Mouse (Mus musculus): ENCODE results near the gene Ehmt2. TPM values are rescaled to one million over a fixed set of nuclear protein-coding genes. Genes with fewer than 3 reads are reported as not detected.

Gene Ehmt2
- polyA plus RNA-seq, 1 experiment from 2014 or later, result 35.8 TPM

GRCm38 (mm10) chr17:34959881-34960515 lies 61.7 kb downstream of the Ehmt2 start:
- Histone ChIP-seq H3K4me2 (replicated peaks; ENCODE audit: low read depth) (peak overlapping the region; percentile 75), H3K9ac (ENCODE audit: low read depth, low read length) (peak overlapping the region; percentile 55), H3K4me3 (ENCODE audit: low read depth, low read length) (peak overlapping the region; percentile 42), H3K27me3 (replicated peaks; ENCODE audit: control insufficient read depth, insufficient read depth, low read length) (no peaks in the 10 kb centered on the region), H3K4me1 (replicated peaks; ENCODE audit: control insufficient read depth, insufficient read depth, low read length) (0 out of 2 replicates have a peak, but pooled peaks cover 2% of the 10 kb centered on the region), H3K9me3 (ENCODE audit: control insufficient read depth) (no peaks in the 10 kb centered on the region), H3K36me3 (ENCODE audit: control insufficient read depth, insufficient read depth) (no peaks in the 10 kb centered on the region), H3K27ac (ENCODE audit: low read depth, low read length) (peak overlapping the region; percentile 89)
- no peak for TF ChIP-seq CTCF (IDR thresholded peaks at IDR 0.05; ENCODE audit: low read depth)
- WGBS, result 10% methylated on average over 12 of the region's 12 CpGs
- no peak for ATAC-seq

- no peaks in the 10 kb centered on the region for H3K27me3 ChIP-seq (replicated peaks; ENCODE audit: control insufficient read depth, insufficient read depth, low read length)
- no peak overlapping the region; the same call in none of the 2 replicates for H3K27ac ChIP-seq (ENCODE audit: low read depth, low read length)
- no peaks in the 10 kb centered on the region for H3K36me3 ChIP-seq (ENCODE audit: control insufficient read depth, insufficient read depth)
- H3K4me1 ChIP-seq (replicated peaks; ENCODE audit: control insufficient read depth, insufficient read depth, low read length), result 0 out of 2 replicates have a peak, but pooled peaks cover 2% of the 10 kb centered on the region
- H3K9me3 ChIP-seq (ENCODE audit: control insufficient read depth), result no peaks in the 10 kb centered on the region
- H3K4me3 ChIP-seq (ENCODE audit: low read depth, low read length), result no peak overlapping the region
- no peak for ATAC-seq
- no peak overlapping the region for H3K4me2 ChIP-seq (replicated peaks; ENCODE audit: low read depth)
- no peak overlapping the region for H3K9ac ChIP-seq (ENCODE audit: low read depth, low read length)
- TF ChIP-seq CTCF (IDR thresholded peaks at IDR 0.05; ENCODE audit: low read depth), result no peak
Measured at GRCm38 (mm10) chr17:34960702-34961493, 62.6 kb downstream of the Ehmt2 start.

GRCm38 (mm10) chr17:34962125-34962524 lies 63.9 kb downstream of the Ehmt2 start:
- no peaks in the 10 kb centered on the region for H3K9me3 ChIP-seq (ENCODE audit: control insufficient read depth)
- H3K4me3 ChIP-seq (ENCODE audit: low read depth, low read length), result no peak overlapping the region
- 53% methylated on average over 3 of the region's 3 CpGs for WGBS
- no peak overlapping the region for H3K4me2 ChIP-seq (replicated peaks; ENCODE audit: low read depth)
- 0 out of 2 replicates have a peak, but pooled peaks cover 2% of the 10 kb centered on the region for H3K4me1 ChIP-seq (replicated peaks; ENCODE audit: control insufficient read depth, insufficient read depth, low read length)
- no peaks in the 10 kb centered on the region for H3K27me3 ChIP-seq (replicated peaks; ENCODE audit: control insufficient read depth, insufficient read depth, low read length)
- no peak overlapping the region for H3K9ac ChIP-seq (ENCODE audit: low read depth, low read length)
- H3K36me3 ChIP-seq (ENCODE audit: control insufficient read depth, insufficient read depth), result no peaks in the 10 kb centered on the region
- no peak for TF ChIP-seq CTCF (IDR thresholded peaks at IDR 0.05; ENCODE audit: low read depth)
- ATAC-seq, result no peak
- H3K27ac ChIP-seq (ENCODE audit: low read depth, low read length), result no peak overlapping the region; the same call in 1 of the 2 replicates

- Histone ChIP-seq H3K36me3 (ENCODE audit: control insufficient read depth, insufficient read depth) (no peaks in the 10 kb centered on the region), H3K4me1 (replicated peaks; ENCODE audit: control insufficient read depth, insufficient read depth, low read length) (0 out of 2 replicates have a peak, but pooled peaks cover 2% of the 10 kb centered on the region), H3K27me3 (replicated peaks; ENCODE audit: control insufficient read depth, insufficient read depth, low read length) (peaks cover 3% of the 10 kb centered on the region; the same call in 1 of the 2 replicates), H3K4me2 (replicated peaks; ENCODE audit: low read depth) (no peak overlapping the region), H3K9ac (ENCODE audit: low read depth, low read length) (no peak overlapping the region), H3K27ac (ENCODE audit: low read depth, low read length) (no peak overlapping the region), H3K9me3 (ENCODE audit: control insufficient read depth) (no peaks in the 10 kb centered on the region), H3K4me3 (ENCODE audit: low read depth, low read length) (no peak overlapping the region)
- TF ChIP-seq CTCF (IDR thresholded peaks at IDR 0.05; ENCODE audit: low read depth), result no peak
- ATAC-seq, result no peak
- WGBS, result 81% methylated on average over 1 of the region's 1 CpGs
Measured at GRCm38 (mm10) chr17:34962841-34963240, 64.6 kb downstream of the Ehmt2 start.

Small RNAs within 50 kb of the gene (microRNA-seq; reads per million reads assigned to microRNA genes)
- not detected for gene Mir6972

Other genes starting within 250 kb of the Ehmt2 start
- 1.4 and 1.9 TPM in 2 replicates for gene Tnxb, start 227.9 kb upstream of the Ehmt2 start, polyA plus RNA-seq (2015; fragmentation: Nextera tagmentation; extraction: Ambion mirVana)
- 1.2 and 1.6 TPM in 2 replicates for gene C4b, start 154.6 kb upstream of the Ehmt2 start, polyA plus RNA-seq (2015; fragmentation: Nextera tagmentation; extraction: Ambion mirVana)
- 0.18 and 0.25 TPM in 2 replicates for gene Cyp21a1, start 93.9 kb upstream of the Ehmt2 start, polyA plus RNA-seq (2015; fragmentation: Nextera tagmentation; extraction: Ambion mirVana)
- gene Stk19, start 61.5 kb upstream of the Ehmt2 start, polyA plus RNA-seq (2015; fragmentation: Nextera tagmentation; extraction: Ambion mirVana), result 29.1 and 34.0 TPM in 2 replicates
- gene Dxo, start 61.5 kb upstream of the Ehmt2 start, polyA plus RNA-seq (2015; fragmentation: Nextera tagmentation; extraction: Ambion mirVana), result 42.5 and 44.2 TPM in 2 replicates
- 18.3 and 20.8 TPM in 2 replicates for gene Skiv2l, start 48.3 kb upstream of the Ehmt2 start, polyA plus RNA-seq (2015; fragmentation: Nextera tagmentation; extraction: Ambion mirVana)
- gene Nelfe, start 48.1 kb upstream of the Ehmt2 start, polyA plus RNA-seq (2015; fragmentation: Nextera tagmentation; extraction: Ambion mirVana), result 55.7 and 57.8 TPM in 2 replicates
- gene Cfb, start 36.0 kb upstream of the Ehmt2 start, polyA plus RNA-seq (2015; fragmentation: Nextera tagmentation; extraction: Ambion mirVana), result 84.8 and 94.9 TPM in 2 replicates
- 0.74 and 1.1 TPM in 2 replicates for gene Zbtb12, start 19.0 kb upstream of the Ehmt2 start, polyA plus RNA-seq (2015; fragmentation: Nextera tagmentation; extraction: Ambion mirVana)
- gene Gm20547, start 16.4 kb upstream of the Ehmt2 start, polyA plus RNA-seq (2015; fragmentation: Nextera tagmentation; extraction: Ambion mirVana), result not detected in 2 replicates
- 60.3 and 66.2 TPM in 2 replicates for gene C2, start 204 bp upstream of the Ehmt2 start, polyA plus RNA-seq (2015; fragmentation: Nextera tagmentation; extraction: Ambion mirVana)
- 119 and 128 TPM in 2 replicates for gene Slc44a4, start 16.0 kb downstream of the Ehmt2 start, polyA plus RNA-seq (2015; fragmentation: Nextera tagmentation; extraction: Ambion mirVana)
- gene Neu1, start 32.8 kb downstream of the Ehmt2 start, polyA plus RNA-seq (2015; fragmentation: Nextera tagmentation; extraction: Ambion mirVana), result 522 and 580 TPM in 2 replicates
- 0.64 and 1.1 TPM in 2 replicates for gene Hspa1b, start 60.8 kb downstream of the Ehmt2 start, polyA plus RNA-seq (2015; fragmentation: Nextera tagmentation; extraction: Ambion mirVana)
- 0.43 TPM in 1 of 2 replicates, not detected in the other for gene Gm20481, start 71.4 kb downstream of the Ehmt2 start, polyA plus RNA-seq (2015; fragmentation: Nextera tagmentation; extraction: Ambion mirVana)
- gene Hspa1a, start 73.7 kb downstream of the Ehmt2 start, polyA plus RNA-seq (2015; fragmentation: Nextera tagmentation; extraction: Ambion mirVana), result 6.4 and 6.5 TPM in 2 replicates
- gene Hspa1l, start 74.2 kb downstream of the Ehmt2 start, polyA plus RNA-seq (2015; fragmentation: Nextera tagmentation; extraction: Ambion mirVana), result 0.22 and 0.25 TPM in 2 replicates
- 70.6 and 76.6 TPM in 2 replicates for gene Lsm2, start 83.4 kb downstream of the Ehmt2 start, polyA plus RNA-seq (2015; fragmentation: Nextera tagmentation; extraction: Ambion mirVana)
- 74.0 and 84.2 TPM in 2 replicates for gene Vars, start 102.5 kb downstream of the Ehmt2 start, polyA plus RNA-seq (2015; fragmentation: Nextera tagmentation; extraction: Ambion mirVana)
- gene Vwa7, start 118.1 kb downstream of the Ehmt2 start, polyA plus RNA-seq (2015; fragmentation: Nextera tagmentation; extraction: Ambion mirVana), result 0.12 and 0.20 TPM in 2 replicates
- gene Sapcd1, start 129.5 kb downstream of the Ehmt2 start, polyA plus RNA-seq (2015; fragmentation: Nextera tagmentation; extraction: Ambion mirVana), result 3.2 and 4.6 TPM in 2 replicates
- gene Msh5, start 148.3 kb downstream of the Ehmt2 start, polyA plus RNA-seq (2015; fragmentation: Nextera tagmentation; extraction: Ambion mirVana), result 1.4 and 3.0 TPM in 2 replicates
- 290 and 312 TPM in 2 replicates for gene Clic1, start 151.5 kb downstream of the Ehmt2 start, polyA plus RNA-seq (2015; fragmentation: Nextera tagmentation; extraction: Ambion mirVana)
- gene Ddah2, start 160.6 kb downstream of the Ehmt2 start, polyA plus RNA-seq (2015; fragmentation: Nextera tagmentation; extraction: Ambion mirVana), result 62.0 and 68.3 TPM in 2 replicates
- gene Ly6g6c, start 166.9 kb downstream of the Ehmt2 start, polyA plus RNA-seq (2015; fragmentation: Nextera tagmentation; extraction: Ambion mirVana), result 0.12 TPM in 1 of 2 replicates, not detected in the other
- gene Mpig6b, start 167.7 kb downstream of the Ehmt2 start, polyA plus RNA-seq (2015; fragmentation: Nextera tagmentation; extraction: Ambion mirVana), result 0.13 and 0.17 TPM in 2 replicates
- gene Ly6g6e, start 178.4 kb downstream of the Ehmt2 start, polyA plus RNA-seq (2015; fragmentation: Nextera tagmentation; extraction: Ambion mirVana), result 2.2 TPM in 2 replicates
- 3.8 and 4.9 TPM in 2 replicates for gene Ly6g6d, start 179.6 kb downstream of the Ehmt2 start, polyA plus RNA-seq (2015; fragmentation: Nextera tagmentation; extraction: Ambion mirVana)
- not detected in 2 replicates for gene Ly6g6f, start 187.1 kb downstream of the Ehmt2 start, polyA plus RNA-seq (2015; fragmentation: Nextera tagmentation; extraction: Ambion mirVana)
- gene Abhd16a, start 190.8 kb downstream of the Ehmt2 start, polyA plus RNA-seq (2015; fragmentation: Nextera tagmentation; extraction: Ambion mirVana), result 101 and 103 TPM in 2 replicates
- gene Ly6g5c, start 209.8 kb downstream of the Ehmt2 start, polyA plus RNA-seq (2015; fragmentation: Nextera tagmentation; extraction: Ambion mirVana), result not detected in 2 replicates
- 0.46 and 0.59 TPM in 2 replicates for gene Ly6g5b, start 217.0 kb downstream of the Ehmt2 start, polyA plus RNA-seq (2015; fragmentation: Nextera tagmentation; extraction: Ambion mirVana)
- gene Gpank1, start 223.0 kb downstream of the Ehmt2 start, polyA plus RNA-seq (2015; fragmentation: Nextera tagmentation; extraction: Ambion mirVana), result 15.0 and 16.6 TPM in 2 replicates
- gene Csnk2b, start 223.6 kb downstream of the Ehmt2 start, polyA plus RNA-seq (2015; fragmentation: Nextera tagmentation; extraction: Ambion mirVana), result 262 and 264 TPM in 2 replicates
- gene D17H6S53E, start 227.9 kb downstream of the Ehmt2 start, polyA plus RNA-seq (2015; fragmentation: Nextera tagmentation; extraction: Ambion mirVana), result 26.3 and 29.7 TPM in 2 replicates
- gene Apom, start 233.6 kb downstream of the Ehmt2 start, polyA plus RNA-seq (2015; fragmentation: Nextera tagmentation; extraction: Ambion mirVana), result 18.3 and 22.5 TPM in 2 replicates
- 37.4 and 46.0 TPM in 2 replicates for gene Bag6, start 236.7 kb downstream of the Ehmt2 start, polyA plus RNA-seq (2015; fragmentation: Nextera tagmentation; extraction: Ambion mirVana)